Mouse (Mus musculus): ENCODE measurements around the gene Angptl8. TPM values are rescaled to one million over a fixed set of nuclear protein-coding genes. Genes with fewer than 3 reads are reported as not detected.

Gene Angptl8
- total RNA-seq, 2 experiments from 2014 or later = 2.0 to 3.3 TPM

Other genes starting within 250 kb of the Angptl8 start
- gene Timm29, start 242.8 kb upstream of the Angptl8 start, total RNA-seq (2015) = 20.5 and 22.2 TPM in 2 replicates
- gene Timm29, start 242.8 kb upstream of the Angptl8 start, total RNA-seq (2017) = 21.3 and 22.3 TPM in 2 replicates
- 5.2 and 5.4 TPM in 2 replicates for gene Yipf2, start 242.7 kb upstream of the Angptl8 start, total RNA-seq (2015)
- gene Yipf2, start 242.7 kb upstream of the Angptl8 start, total RNA-seq (2017) = 5.9 and 8.7 TPM in 2 replicates
- gene Smarca4, start 219.3 kb upstream of the Angptl8 start, total RNA-seq (2015) = 41.7 and 43.5 TPM in 2 replicates
- 46.0 and 56.5 TPM in 2 replicates for gene Smarca4, start 219.3 kb upstream of the Angptl8 start, total RNA-seq (2017)
- 23.8 and 25.6 TPM in 2 replicates for gene Ldlr, start 112.0 kb upstream of the Angptl8 start, total RNA-seq (2015)
- gene Ldlr, start 112.0 kb upstream of the Angptl8 start, total RNA-seq (2017) = 50.1 and 51.5 TPM in 2 replicates
- 49.8 and 57.8 TPM in 2 replicates for gene Spc24, start 75.2 kb upstream of the Angptl8 start, total RNA-seq (2015)
- gene Spc24, start 75.2 kb upstream of the Angptl8 start, total RNA-seq (2017) = 127 and 156 TPM in 2 replicates
- 0.73 and 1.2 TPM in 2 replicates for gene Kank2, start 36.8 kb upstream of the Angptl8 start, total RNA-seq (2015)
- 0.49 and 1.1 TPM in 2 replicates for gene Kank2, start 36.8 kb upstream of the Angptl8 start, total RNA-seq (2017)
- gene Dock6, start 17.1 kb downstream of the Angptl8 start, total RNA-seq (2015) = 2.3 and 2.6 TPM in 2 replicates
- gene Dock6, start 17.1 kb downstream of the Angptl8 start, total RNA-seq (2017) = 1.3 and 1.5 TPM in 2 replicates
- 36.7 and 44.4 TPM in 2 replicates for gene Rab3d, start 82.7 kb downstream of the Angptl8 start, total RNA-seq (2015)
- gene Rab3d, start 82.7 kb downstream of the Angptl8 start, total RNA-seq (2017) = 66.4 and 92.7 TPM in 2 replicates
- 0.22 and 1.0 TPM in 2 replicates for gene Ccdc159, start 92.0 kb downstream of the Angptl8 start, total RNA-seq (2015)
- gene Ccdc159, start 92.0 kb downstream of the Angptl8 start, total RNA-seq (2017) = 0.53 TPM in 1 of 2 replicates, not detected in the other
- gene Tmem205, start 92.0 kb downstream of the Angptl8 start, total RNA-seq (2015) = 40.9 and 48.2 TPM in 2 replicates
- 8.0 and 14.1 TPM in 2 replicates for gene Tmem205, start 92.0 kb downstream of the Angptl8 start, total RNA-seq (2017)
- gene Plppr2, start 101.5 kb downstream of the Angptl8 start, total RNA-seq (2015) = 0.57 and 0.96 TPM in 2 replicates
- gene Plppr2, start 101.5 kb downstream of the Angptl8 start, total RNA-seq (2017) = 0.65 TPM in 1 of 2 replicates, not detected in the other
- 3.7 and 4.3 TPM in 2 replicates for gene Swsap1, start 120.2 kb downstream of the Angptl8 start, total RNA-seq (2015)
- gene Swsap1, start 120.2 kb downstream of the Angptl8 start, total RNA-seq (2017) = 6.5 and 6.6 TPM in 2 replicates
- gene Epor, start 128.0 kb downstream of the Angptl8 start, total RNA-seq (2015) = 0.45 and 0.84 TPM in 2 replicates
- gene Epor, start 128.0 kb downstream of the Angptl8 start, total RNA-seq (2017) = 0.28 and 1.2 TPM in 2 replicates
- gene Rgl3, start 153.9 kb downstream of the Angptl8 start, total RNA-seq (2015) = not detected in 2 replicates
- gene Rgl3, start 153.9 kb downstream of the Angptl8 start, total RNA-seq (2017) = not detected in 2 replicates
- not detected in 2 replicates for gene Ccdc151, start 167.1 kb downstream of the Angptl8 start, total RNA-seq (2015)
- gene Ccdc151, start 167.1 kb downstream of the Angptl8 start, total RNA-seq (2017) = not detected in 2 replicates
- gene Prkcsh, start 167.3 kb downstream of the Angptl8 start, total RNA-seq (2015) = 25.4 and 28.8 TPM in 2 replicates
- gene Prkcsh, start 167.3 kb downstream of the Angptl8 start, total RNA-seq (2017) = 70.7 and 76.5 TPM in 2 replicates
- gene Elavl3, start 216.5 kb downstream of the Angptl8 start, total RNA-seq (2015) = not detected in 2 replicates
- not detected in 2 replicates for gene Elavl3, start 216.5 kb downstream of the Angptl8 start, total RNA-seq (2017)
- not detected in 2 replicates for gene Gm49318, start 235.7 kb downstream of the Angptl8 start, total RNA-seq (2015)
- not detected in 2 replicates for gene Gm49318, start 235.7 kb downstream of the Angptl8 start, total RNA-seq (2017)
- 4.4 and 6.1 TPM in 2 replicates for gene Zfp653, start 235.9 kb downstream of the Angptl8 start, total RNA-seq (2015)
- gene Zfp653, start 235.9 kb downstream of the Angptl8 start, total RNA-seq (2017) = 6.2 and 8.6 TPM in 2 replicates
- gene Ecsit, start 249.9 kb downstream of the Angptl8 start, total RNA-seq (2015) = 3.9 and 5.0 TPM in 2 replicates
- 10.8 and 11.1 TPM in 2 replicates for gene Ecsit, start 249.9 kb downstream of the Angptl8 start, total RNA-seq (2017)

Data from megakaryocyte, adult 5-6 weeks (primary cell).